Mouse (Mus musculus) heart, postnatal 14 days (tissue): ENCODE data around the gene Hdx. TPM values are rescaled to one million over a fixed set of nuclear protein-coding genes. Genes with fewer than 3 reads are reported as not detected.

Experiments
- DNase-seq, 2 experiments: peaks; one replicate each; pipeline ENCODE4 v3.0.0; 2021 to 2022
- intact Hi-C: fragments of 180-260 bp; cut with DNase I; formaldehyde crosslinking; loops from one replicate; pipeline ENCODE4 v1.15.1; 2025
- long read RNA-seq, 2 experiments: library from polyadenylated mRNA; stranded (forward); transcript quantifications; one replicate each; pipeline ENCODE4 v2.0.0; 2021
- total RNA-seq, 2 experiments: library from RNA; stranded (reverse); gene quantifications; 2 replicates each; pipeline ENCODE4 v1.2.3; 2021

The Hdx gene
- under 1 TPM; 0.34 to 0.36 TPM for total RNA-seq
- long read RNA-seq, experiment 1: 0 reads
- long read RNA-seq, experiment 2: 0 reads

DNA sequence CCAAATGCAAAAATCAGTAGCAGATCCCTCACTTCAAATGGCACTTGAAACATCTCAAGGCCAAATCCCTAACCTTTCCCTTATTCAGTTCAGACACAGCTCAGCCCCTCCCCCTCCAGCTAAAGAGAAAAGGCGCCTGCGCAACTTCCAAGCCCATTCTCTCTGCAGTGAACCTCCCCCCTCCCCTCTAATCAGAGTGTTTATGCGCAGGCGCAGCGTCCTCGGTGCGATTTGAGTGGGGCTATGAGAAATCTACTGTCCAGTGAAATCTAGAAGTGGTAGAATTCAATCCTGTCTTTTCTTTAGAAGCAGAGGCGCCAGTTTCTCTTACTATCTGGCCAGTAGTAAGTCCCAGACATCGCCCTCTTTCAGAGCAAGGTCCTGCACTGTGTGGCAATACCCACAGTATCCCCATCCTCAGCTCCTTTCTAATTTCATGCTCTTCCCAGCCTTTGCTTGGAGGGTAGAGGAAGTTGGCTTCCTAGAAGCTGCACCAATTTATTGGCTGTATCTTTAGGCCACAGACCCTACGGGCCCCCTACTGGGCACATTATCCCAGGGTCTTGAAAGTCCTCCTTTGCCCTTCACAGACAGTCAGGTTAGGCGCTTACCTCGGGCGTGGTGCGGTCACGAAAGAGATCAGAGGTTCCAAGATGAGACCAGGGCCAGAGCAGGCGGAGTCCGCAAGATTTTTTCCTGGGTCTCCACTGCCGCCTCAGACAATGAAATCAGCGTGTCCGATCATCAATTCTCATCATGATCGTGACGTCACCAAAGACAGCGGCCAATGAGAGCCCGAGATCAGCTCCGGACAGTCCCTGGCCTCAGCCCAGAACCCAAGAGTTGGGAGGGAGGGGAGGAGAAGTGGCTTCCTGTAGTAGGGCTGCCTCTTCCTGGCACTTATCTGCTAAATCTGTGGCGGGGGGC, at the start of gene Hdx:
Gene Hdx, minus strand, starts transcription at position 724 of the 927 bp plus-strand sequence.
- intact Hi-C loops: no loop called here
- DNase-seq: peak; percentile 39 to 48

DNA sequence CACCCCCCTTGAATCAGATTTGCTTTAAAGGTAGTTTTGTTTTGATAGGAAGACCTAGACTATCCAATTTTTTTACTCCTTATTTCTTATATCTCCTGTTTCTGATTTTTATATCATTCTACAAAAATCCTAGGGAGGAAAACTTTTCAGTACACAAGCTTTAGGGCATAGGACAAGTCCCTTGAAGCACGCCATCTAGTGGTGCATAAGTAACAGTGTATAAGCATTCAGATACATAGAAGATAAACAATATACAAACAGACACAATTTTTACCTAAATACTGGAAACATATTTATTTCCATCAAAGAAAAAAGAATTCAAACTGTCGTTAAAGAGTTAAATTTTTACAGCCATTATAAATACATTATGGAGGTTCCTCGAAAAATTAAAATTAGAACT, 11.2 kb downstream of the Hdx start:
- DNase-seq: no peak
- intact Hi-C loops: no loop called here

DNA sequence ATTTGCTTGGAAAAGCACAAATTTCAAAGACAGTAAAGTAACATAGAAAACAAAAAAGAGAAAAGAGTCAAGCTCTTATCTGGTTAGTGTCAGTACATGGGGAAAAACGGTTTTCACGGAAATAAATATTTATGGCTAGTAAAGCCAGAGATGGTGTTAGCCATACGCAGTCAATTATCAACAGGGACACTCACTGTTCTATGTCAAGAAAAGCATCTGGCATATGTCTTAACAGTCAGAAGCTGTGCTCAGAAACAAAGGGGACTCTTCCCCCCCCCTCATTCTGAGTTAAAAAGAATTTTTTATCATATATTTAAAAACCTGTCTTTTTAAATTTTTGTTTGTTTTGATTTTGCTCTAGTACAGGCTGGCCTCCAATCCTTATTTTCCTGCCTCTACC, 25.2 kb downstream of the Hdx start:
- DNase-seq: no peak
- intact Hi-C loops: no loop called here

DNA sequence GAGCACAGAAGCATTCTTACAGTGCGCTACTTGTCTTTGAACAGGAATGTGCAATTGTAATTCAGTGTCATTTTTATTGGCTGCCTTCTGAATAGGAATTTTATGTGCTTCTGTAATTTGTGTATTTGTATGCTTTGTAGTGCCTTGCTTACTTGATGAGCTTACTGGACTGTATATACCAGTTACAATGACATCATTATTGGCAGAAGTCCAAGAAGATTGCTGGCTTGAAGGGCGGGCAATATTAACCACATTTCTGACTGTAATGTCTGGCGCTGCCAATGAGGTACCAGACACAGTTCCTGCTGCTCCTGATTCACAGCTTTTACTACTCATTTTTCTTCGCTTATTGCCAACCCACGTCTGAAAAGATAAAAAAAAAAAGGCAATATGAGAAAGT, 36.5 kb downstream of the Hdx start:
- intact Hi-C loops: no loop called here
- DNase-seq: no peak

GRCm38 (mm10) chrX:111658671-111659070, 38.2 kb downstream of the Hdx start:
- no peak for DNase-seq
- intact Hi-C loops: no loop called here

DNA sequence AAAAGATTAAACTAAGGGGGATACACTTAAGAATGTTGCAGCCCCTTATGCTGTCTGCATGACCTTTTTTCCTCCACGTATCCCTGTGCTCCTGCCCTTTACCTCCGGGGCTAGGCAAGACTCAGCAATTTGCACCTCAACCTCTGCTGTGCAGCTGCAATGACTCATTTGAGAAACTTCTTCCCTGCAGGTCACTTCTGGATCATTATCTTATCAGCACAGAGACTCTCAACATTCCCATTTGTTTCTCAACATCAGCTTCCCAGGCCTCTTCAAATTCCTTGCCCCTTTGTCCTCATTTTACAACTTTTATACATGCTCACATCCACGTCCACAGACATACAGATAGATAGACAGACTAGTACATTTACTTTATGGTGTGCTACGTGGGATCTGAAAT, 51.9 kb downstream of the Hdx start:
- intact Hi-C loops: no loop called here
- no peak for DNase-seq

DNA sequence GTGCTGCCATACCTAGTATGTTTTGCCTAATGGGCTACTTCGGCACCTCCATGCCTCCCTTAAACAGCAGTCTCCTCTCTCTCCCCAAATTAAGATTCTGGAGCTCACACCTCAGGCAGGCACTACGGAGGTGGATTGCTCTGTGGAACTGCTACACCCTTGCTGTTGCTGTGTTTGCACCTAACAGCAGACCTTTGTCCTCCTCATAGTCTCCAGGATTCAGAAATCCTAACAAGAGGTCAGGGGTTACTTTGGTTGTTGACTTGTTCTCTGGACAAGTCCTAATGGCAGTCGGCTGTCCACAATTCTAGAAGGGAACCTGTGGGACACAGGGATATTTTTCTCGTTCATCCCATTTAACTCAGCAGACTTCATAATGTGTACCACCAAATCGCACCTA, 56.3 kb downstream of the Hdx start:
- intact Hi-C loops: no loop called here
- DNase-seq: no peak

DNA sequence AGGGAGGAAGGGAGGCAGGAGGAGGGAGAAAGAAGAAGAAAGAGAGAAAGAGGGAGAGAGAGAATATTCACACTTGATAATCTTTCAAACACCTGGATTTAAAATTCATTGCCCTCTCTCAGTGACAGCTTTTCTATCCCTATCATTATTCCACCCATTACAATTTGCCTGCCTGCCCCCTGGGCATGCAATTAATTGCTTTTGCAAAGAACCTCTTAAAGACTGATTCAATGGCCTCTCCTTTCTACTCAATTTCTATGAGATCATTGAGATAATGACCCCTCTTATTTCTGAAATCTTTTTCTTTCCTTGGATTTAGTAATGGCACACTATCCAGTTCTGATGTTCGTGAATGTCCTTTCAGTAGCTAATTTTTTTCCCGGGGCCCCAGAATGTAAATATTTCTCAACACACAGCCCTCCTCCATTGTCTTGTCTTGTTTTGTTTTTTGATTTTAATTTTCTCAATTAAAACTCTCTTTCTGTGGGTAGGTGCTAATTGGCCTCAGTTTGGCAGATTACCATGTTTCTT, 99.2 kb downstream of the Hdx start:
- intact Hi-C loops: no loop called here
- no peak for DNase-seq

GRCm38 (mm10) chrX:111587616-111588015, 109.3 kb downstream of the Hdx start:
- peak; percentile 1 to 3 for DNase-seq
- intact Hi-C loops: no loop called here

DNA sequence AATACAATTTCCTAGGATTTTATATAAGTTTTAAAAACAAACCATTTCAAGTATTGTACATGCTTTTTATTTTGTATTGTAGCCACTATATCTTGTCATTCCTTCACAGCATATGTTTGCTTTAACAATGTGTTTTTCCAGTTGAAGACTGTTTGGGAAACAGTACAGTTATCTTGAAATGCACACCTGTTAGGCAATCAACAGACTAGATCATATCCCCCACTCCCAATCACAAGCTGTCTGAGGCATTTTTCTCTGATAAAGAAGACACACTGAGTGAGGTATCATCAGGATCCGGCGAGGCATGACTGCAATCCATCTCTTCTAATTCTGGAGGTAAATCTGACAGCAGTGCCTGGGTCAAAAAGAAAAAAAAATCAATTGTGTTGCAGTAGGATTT, 119.8 kb downstream of the Hdx start:
- intact Hi-C loops: no loop called here
- no peak for DNase-seq

DNA sequence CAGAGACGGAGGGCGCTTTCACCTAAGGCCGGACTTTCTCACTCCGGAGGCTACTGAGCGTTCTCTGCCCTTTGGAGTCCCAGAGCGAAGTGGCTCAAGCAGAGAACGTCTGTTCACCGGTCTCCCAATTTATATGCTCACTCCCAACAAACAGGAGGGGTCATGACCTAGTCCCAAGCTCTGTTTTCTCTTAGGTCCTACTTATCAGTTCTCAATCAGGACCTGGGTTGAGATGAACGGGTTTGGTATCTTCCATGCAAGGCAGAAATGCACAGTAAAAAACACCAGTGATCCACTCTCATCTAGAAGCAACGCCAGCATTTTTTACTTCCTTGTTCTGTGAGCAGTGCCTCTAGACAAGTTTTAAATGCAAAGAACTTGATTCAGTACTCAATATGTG, 159.0 kb downstream of the Hdx start, which contains the start of gene Rps6ka6:
Gene Rps6ka6, minus strand, starts transcription at position 101 of the 400 bp plus-strand sequence.
- no peak for DNase-seq
- intact Hi-C loops: no loop called here

Other genes with a start within 250 kb of the Hdx start
- gene Rps6ka6, start 159.1 kb downstream of the Hdx start, total RNA-seq: under 1 TPM; 0.27 to 0.55 TPM
- gene Gm45194, start 194.3 kb upstream of the Hdx start, total RNA-seq: not detected